Mouse (Mus musculus): ENCODE measurements at regions not wholly inside any gene's neighbourhood (a gene's known extent, or its start where the extent isn't known, plus 50 kb on each side); places are given as distances from the start of the nearest gene placed in this dataset.
A peak's percentile ranks its signal among the peaks of the same experiment; 100 is the strongest.

DNA sequence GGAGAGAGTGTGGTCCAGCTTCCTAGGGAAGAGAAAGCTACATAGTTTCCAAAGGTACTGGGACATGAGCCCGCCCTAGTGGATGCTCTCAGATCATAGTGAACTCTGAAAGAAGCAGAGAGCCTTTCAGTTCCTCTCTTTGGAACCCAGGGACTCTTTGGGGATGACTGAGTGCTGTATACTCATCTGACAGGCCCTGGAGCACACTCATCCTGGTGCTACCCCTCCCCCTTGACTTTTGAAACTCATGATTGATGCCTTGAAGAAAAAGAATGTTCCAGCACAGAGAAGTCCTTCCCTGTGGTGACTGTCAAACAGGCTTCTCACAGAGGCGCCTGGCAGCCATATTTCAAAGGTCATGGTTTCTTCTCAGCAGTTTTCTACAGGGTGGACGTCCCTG, 254.2 kb upstream of the Eif4g2 start:
- no peak for DNase-seq (ENCODE audit: low read depth, low spot score)

- DNase-seq (ENCODE audit: low read depth, low spot score), result no peak
These were observed 240.1 kb upstream of the Eif4g2 start for GRCm38 (mm10) chr7:111322901-111323300.

- no peak for DNase-seq (ENCODE audit: low read depth, low spot score)
These were observed 237.1 kb upstream of the Eif4g2 start for GRCm38 (mm10) chr7:111319917-111320316.

DNA sequence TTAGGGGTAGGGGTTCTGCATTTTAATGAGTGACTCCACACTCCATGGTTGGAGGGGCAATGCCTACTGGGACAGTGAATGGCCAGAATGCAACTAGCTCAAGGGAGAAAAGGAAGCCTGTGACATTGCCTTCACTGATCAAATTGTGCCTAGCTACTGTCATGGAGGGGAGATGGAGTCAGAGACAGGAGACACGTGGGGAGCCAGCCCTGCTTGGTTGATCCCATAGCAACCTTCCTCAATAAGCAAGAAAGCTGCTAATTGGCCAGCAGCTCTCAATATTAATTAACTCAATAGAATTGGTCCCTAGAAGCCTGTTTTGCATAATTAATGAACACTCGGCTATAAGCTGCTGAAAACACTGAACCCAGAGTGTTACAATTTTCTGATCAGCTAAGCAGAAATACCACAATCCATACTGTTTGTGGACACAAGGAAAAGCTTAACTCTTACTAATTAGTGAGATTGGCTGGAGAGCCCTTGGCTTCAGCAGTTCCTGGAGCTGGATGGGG, 233.7 kb upstream of the Eif4g2 start:
- no peak for DNase-seq (ENCODE audit: low read depth, low spot score)

- no peak for DNase-seq (ENCODE audit: low read depth, low spot score)
These were observed 231.1 kb upstream of the Eif4g2 start for GRCm38 (mm10) chr7:111313921-111314320.

- DNase-seq (ENCODE audit: low read depth, low spot score), result peak; percentile 60
These were observed 222.4 kb upstream of the Eif4g2 start for GRCm38 (mm10) chr7:111305196-111305595.

- peak; percentile 32 for DNase-seq (ENCODE audit: low read depth, low spot score)
These were observed 219.1 kb upstream of the Eif4g2 start for GRCm38 (mm10) chr7:111301791-111302488.

- DNase-seq (ENCODE audit: low read depth, low spot score), result no peak
These were observed 214.5 kb upstream of the Eif4g2 start for GRCm38 (mm10) chr7:111297174-111297902.

DNA sequence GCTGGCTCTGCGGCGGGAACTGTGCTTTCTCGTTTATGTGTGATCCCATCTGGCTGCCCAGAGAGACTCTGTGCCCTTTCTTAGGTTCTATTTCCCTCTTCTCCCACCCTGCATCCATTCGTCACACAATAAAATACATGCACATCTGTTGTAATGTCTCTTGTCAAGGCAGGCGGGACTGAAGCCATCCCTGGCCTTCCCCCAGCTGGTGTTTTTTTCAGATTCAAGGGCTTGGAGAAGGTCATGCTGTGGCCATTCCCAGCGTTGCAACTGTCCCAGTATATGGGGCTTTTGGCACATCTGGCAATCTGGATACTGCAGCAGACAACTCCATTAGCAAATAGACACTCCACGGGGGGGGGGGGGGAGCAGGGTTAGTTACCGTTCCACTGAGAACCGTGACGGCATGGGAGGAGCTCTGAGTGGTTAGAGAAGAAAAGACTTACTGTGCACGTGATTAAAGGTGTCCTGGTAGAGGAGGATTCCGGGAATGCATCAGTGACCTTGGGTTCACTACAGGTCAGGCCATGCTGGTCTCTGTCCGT, 200.7 kb upstream of the Eif4g2 start:
- peak; percentile 32 for DNase-seq (ENCODE audit: low read depth, low spot score)

DNA sequence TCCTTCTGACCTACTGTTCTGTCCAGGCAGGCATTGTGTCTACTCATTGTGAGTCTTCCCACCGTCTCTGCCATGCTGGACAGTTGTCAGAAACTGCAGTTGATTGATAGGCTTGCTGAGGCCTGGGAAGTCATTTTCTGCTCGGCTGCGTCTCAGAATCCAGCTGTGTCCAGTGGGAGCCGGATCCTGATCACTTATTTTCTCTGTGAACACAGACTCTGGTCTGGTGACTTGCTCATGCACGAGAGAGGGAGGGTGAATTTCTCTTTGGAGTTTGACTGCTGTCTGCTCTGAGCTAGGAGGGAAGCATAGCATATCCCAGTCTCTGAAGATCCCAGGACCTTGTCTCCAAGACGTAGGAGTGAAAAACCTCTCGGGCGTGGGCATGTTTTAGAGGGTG, 199.5 kb upstream of the Eif4g2 start:
- DNase-seq (ENCODE audit: low read depth, low spot score), result no peak

GRCm38 (mm10) chr7:111277703-111278102, 194.9 kb upstream of the Eif4g2 start:
- DNase-seq (ENCODE audit: low read depth, low spot score), result no peak

DNA sequence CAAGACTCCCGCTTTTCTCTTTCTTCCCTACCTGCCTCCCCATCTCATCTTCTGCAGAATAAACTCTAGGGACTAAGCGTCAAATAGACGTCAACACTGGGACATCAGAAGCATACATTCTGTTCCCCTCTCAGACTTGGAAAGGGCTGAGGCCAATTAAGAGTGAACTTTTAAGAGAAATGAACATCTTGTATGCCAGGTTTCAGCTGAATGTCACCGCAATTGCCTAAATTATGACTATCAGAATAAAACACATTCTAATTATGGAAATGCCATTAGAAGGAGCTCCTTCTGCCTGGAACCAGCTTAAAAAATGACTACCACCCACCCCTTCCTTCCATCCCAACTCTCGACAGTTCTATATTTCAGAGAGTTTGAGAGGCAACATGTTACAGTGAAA, 191.0 kb upstream of the Eif4g2 start:
- DNase-seq (ENCODE audit: low read depth, low spot score), result no peak

GRCm38 (mm10) chr7:111270874-111271273, 188.0 kb upstream of the Eif4g2 start:
- DNase-seq (ENCODE audit: low read depth, low spot score), result no peak

GRCm38 (mm10) chr7:111268197-111268596, 185.4 kb upstream of the Eif4g2 start:
- no peak for DNase-seq (ENCODE audit: low read depth, low spot score)

GRCm38 (mm10) chr7:111263302-111263701, 180.5 kb upstream of the Eif4g2 start:
- DNase-seq (ENCODE audit: low read depth, low spot score), result peak; percentile 48

GRCm38 (mm10) chr7:111259630-111260574, 177.1 kb upstream of the Eif4g2 start:
- peak; percentile 4 for DNase-seq (ENCODE audit: low read depth, low spot score)

DNA sequence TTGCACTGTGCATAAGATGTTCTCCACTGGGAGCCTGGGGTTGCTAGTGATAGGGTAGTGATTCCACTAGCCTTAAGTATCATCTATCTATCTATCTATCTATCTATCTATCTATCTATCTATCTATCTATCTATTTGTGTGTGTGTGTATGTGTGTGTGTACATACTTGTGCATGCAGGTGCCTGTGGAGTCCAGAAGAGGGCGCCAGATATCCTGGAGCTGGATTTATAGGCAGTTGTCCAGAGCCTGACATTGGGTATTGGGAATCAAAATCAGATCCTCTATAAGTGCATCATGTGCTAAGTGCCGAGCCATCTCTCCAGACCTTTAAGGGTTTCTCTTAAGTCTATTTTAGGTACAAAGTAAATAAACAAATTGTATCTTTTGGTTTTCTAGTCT, 175.0 kb upstream of the Eif4g2 start:
- peak; percentile 57 for DNase-seq (ENCODE audit: low read depth, low spot score)

DNA sequence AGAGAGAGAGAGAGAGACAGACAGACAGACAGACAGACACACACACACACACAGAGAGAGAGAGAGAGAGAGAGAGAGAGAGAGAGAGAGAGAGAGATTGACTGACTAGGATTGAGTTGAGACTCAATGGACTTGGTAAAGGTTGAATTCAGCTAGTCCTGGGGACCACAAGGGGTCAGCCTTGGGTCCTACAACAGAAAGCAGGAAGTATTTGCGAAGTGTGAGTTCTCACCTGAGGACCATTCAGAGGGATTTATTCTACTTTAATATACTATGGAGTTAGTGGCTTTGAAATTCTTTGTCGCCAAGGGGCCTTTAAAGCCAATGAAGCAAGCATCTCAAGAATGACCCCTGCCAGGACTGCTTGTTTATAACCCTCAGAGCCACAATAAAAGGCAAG, 173.4 kb upstream of the Eif4g2 start:
- DNase-seq (ENCODE audit: low read depth, low spot score), result peak; percentile 21

DNA sequence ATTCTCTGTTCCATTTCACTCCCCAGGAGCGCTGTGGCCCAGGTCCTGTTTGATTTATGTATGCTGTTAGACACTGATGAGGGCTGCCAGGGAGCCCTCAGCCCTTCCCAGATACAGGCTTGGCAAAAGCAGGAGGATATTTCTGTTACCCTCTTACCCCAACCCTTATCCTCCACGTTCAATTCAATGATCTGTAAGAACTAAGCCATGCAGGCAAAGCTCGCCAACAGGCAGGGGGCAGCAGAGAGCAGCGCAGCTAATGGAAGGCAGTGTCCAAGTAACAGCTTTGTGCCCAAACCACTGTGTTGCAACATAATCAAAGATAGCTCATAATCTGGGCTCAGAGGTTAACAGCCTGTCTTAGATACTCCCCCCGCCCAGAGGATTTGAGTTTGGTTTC, 166.8 kb upstream of the Eif4g2 start:
- peak; percentile 56 for DNase-seq (ENCODE audit: low read depth, low spot score)

GRCm38 (mm10) chr7:111245488-111245887, 162.7 kb upstream of the Eif4g2 start:
- no peak for DNase-seq (ENCODE audit: low read depth, low spot score)

DNA sequence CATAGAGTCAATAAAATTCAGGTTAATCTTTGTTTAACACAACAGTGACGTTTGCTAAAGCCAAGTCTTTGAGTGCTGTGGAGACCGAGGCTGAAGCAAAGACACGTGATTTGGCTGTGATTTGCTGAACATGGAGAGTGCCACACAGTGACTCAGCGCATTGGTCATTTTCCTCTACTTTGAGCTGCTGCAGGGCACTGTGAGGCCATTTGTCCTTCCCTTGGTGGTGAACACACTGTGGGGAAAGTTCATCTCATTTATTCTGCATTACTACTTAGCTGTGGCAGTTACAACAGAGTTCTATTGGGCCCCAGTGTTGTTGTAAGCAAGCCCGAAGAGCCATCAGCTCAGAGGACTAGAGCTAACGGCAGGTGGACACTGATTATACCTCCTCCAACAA, 162.2 kb upstream of the Eif4g2 start:
- no peak for DNase-seq (ENCODE audit: low read depth, low spot score)

DNA sequence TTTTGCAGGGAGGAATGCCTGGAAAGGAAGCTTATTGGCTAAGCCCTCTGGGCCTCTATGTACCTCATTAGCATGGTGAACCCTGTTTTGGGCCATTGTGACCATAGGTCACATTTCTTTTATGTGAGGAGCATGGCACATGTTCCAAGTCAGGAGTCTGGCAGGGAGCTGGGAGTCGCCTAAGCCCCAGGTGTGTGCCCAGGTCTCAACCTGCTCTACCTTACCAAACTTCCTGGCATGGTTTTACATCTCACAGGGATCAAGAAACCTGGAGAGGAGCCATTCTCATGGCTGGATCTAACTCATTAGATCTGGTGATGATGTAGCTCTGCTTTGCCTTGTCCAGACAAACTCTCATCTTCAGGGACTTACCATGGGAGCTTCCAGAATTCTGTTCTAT, 161.0 kb upstream of the Eif4g2 start:
- DNase-seq (ENCODE audit: low read depth, low spot score), result no peak

Measured in R1 (cell line).